Mouse (Mus musculus) MEL (cell line): ENCODE data around the gene Ccn2.

Experiments used
- CTCF ChIP-seq, 3 experiments: IDR thresholded peaks in 2 of 3; conservative IDR thresholded peaks in 1 of 3; 2 replicates each; pipeline ENCODE4 v1.5.1; 2011 to 2012; ENCODE audit warnings: low read length in 3 of 3, low read depth in 2 of 3, mild to moderate bottlenecking in 2 of 3, improper control_type of control experiment in 1 of 3, inconsistent platforms in 1 of 3, mixed read lengths in 1 of 3, moderate library complexity in 1 of 3; ENCODE audit not compliant: control insufficient read depth in 1 of 3, insufficient read depth in 1 of 3, poor library complexity in 1 of 3, severe bottlenecking in 1 of 3
- GATA1 ChIP-seq: IDR thresholded peaks from 2 replicates; pipeline ENCODE4 v1.6.1; 2011; ENCODE audit warnings: low read depth, low read length, improper control_type of control experiment
- POLR2A ChIP-seq, 2 experiments: IDR thresholded peaks; 2 replicates each; pipeline ENCODE4 v1.6.1; 2011 to 2012; ENCODE audit warnings: low read length in 2 of 2, mild to moderate bottlenecking in 2 of 2, control low read depth in 1 of 2, improper control_type of control experiment in 1 of 2, low read depth in 1 of 2, moderate library complexity in 1 of 2; ENCODE audit not compliant: control insufficient read depth in 1 of 2, insufficient read depth in 1 of 2, poor library complexity in 1 of 2
- TBP ChIP-seq: IDR thresholded peaks from 2 replicates; pipeline ENCODE4 v1.8.0; 2011; ENCODE audit warnings: low read depth, low read length, improper control_type of control experiment
- USF1 ChIP-seq: IDR thresholded peaks from 2 replicates; pipeline ENCODE4 v1.6.1; 2014; ENCODE audit warnings: low read depth, mild to moderate bottlenecking, inconsistent platforms, low read length, improper control_type of control experiment, moderate library complexity

GRCm38 (mm10) chr10:24590546-24590945, 4.7 kb upstream of the Ccn2 start:
- no peak for TF ChIP-seq GATA1
- no peak for TF ChIP-seq USF1
- no peak for TF ChIP-seq TBP
- no peak for TF ChIP-seq CTCF (IDR thresholded peaks at IDR 0.05 in 2 of 3, conservative IDR thresholded peaks at IDR 0.05 in 1 of 3; ENCODE audit: control insufficient read depth in 1 of 3, insufficient read depth in 1 of 3, low read depth in 2 of 3, low read length in 3 of 3, poor library complexity in 1 of 3, severe bottlenecking in 1 of 3)
- TF ChIP-seq POLR2A (IDR thresholded peaks at IDR 0.05; ENCODE audit: control insufficient read depth in 1 of 2, insufficient read depth in 1 of 2, low read depth in 1 of 2, low read length in 2 of 2, poor library complexity in 1 of 2), result no peak
